Mouse (Mus musculus) left cerebral cortex, postnatal 36 days (tissue): ENCODE data around the gene Pigx. TPM values are rescaled to one million over a fixed set of nuclear protein-coding genes. Genes with fewer than 3 reads are reported as not detected.

ENCODE experiments used
- DNase-seq, 2 experiments: peaks; one replicate each; pipeline ENCODE4 v3.0.0; 2021 to 2022; ENCODE audit warnings: low spot score in 2 of 2, mixed read lengths in 1 of 2
- intact Hi-C: fragments of 180-260 bp; cut with DNase I; formaldehyde crosslinking; loops from one replicate; pipeline ENCODE4 v1.15.1; 2025
- total RNA-seq, 2 experiments: library from RNA; stranded (reverse); gene quantifications; 2 replicates each; pipeline ENCODE4 v1.2.3; 2021

Pigx gene
- total RNA-seq, 2 experiments from 2014 or later, result 25.8 to 27.8 TPM

DNA sequence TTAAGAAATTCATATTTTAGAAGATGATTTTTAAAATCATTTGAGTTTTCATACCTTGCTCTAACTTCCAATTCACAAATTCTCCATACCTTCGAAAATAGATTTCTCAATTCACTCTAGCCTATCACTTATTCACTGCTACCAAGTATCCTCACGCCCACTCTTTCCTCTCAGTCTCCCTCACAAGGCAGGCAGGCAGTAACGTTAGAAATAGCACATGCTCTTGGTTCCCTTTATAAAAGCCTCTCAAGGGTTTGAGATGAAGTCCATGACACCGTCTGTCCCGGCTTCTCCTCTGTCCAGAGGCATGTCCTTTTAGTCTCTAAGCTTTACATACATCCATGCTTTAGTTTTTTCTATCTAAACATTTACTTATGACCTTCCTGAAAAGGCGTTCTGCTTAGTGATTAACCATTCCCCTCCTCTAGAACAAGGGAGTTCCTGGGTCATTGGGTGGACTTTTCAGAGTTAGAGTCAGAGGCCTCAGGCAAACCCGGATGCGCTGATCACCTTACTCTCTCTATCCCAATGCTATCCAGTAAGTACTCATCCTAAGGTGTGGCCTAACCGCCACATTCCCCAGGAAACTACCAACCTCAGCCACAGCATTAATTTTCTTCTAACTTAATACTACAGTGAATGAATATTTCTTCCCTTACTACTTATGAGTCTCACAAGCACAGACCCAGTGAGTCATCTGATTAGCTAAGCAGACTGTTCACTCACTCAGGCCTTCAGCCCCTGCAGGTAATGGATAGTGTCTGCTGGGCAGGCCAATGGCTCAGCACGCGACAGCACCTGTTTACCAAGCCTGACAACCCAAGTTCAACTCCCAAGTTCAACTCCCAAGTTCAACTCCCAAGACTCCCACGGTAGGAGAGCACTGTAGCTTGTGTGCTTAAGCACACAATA is 30.9 kb downstream of the Pigx start:
- no peak for DNase-seq
- intact Hi-C loops, result no loop called here

GRCm38 (mm10) chr16:32066899-32067298 is 32.6 kb downstream of the Pigx start:
- intact Hi-C loops, result no loop called here
- no peak for DNase-seq

- intact Hi-C loops, result no loop called here
Measured at GRCm38 (mm10) chr16:32063900-32064299, 35.6 kb downstream of the Pigx start.

DNA sequence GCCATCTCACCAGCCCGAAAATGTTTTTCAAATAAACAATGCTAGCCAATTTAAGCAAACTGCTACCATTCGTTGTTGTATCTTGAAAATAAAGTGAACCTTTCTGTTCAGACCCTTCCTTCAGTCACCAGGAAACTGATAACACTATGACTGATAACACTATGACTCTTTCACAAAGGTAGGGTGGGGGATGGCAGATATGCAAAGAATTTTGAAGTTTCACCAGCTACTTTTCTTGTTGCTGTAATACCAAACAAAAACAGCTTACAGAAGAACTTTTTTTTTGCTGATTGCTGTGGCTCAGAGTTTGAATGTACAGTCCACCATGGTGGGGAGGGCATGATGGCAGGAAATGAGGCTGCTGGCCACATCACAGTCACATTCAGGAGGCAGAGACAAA is 37.3 kb downstream of the Pigx start:
- intact Hi-C loops, result no loop called here
- no peak for DNase-seq

More at GRCm38 (mm10) chr16:32063900-32064299, 35.6 kb downstream of the Pigx start:
- no peak for DNase-seq

- intact Hi-C loops, result no loop called here
- no peak for DNase-seq
Measured at GRCm38 (mm10) chr16:32059840-32060523, 39.6 kb downstream of the Pigx start.

DNA sequence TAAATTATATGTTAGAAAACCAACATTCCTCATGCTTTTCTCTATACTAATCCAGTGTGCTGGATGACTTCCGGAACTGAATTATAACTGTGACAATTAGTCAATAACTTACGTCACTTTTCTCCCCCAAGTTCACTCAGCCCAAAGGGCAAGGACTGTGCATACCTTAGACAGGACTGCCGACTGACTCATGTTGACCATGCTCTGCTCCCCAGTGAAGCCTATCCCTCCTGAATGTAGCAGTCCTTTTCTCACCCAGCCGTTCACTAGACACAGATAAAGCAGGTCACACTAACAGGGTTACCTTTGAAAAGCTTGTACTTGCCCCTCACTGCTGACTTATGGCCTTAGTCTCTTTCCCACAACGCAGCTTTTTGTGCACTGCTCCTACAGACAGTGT is 40.7 kb downstream of the Pigx start:
- intact Hi-C loops, result no loop called here
- no peak for DNase-seq

DNA sequence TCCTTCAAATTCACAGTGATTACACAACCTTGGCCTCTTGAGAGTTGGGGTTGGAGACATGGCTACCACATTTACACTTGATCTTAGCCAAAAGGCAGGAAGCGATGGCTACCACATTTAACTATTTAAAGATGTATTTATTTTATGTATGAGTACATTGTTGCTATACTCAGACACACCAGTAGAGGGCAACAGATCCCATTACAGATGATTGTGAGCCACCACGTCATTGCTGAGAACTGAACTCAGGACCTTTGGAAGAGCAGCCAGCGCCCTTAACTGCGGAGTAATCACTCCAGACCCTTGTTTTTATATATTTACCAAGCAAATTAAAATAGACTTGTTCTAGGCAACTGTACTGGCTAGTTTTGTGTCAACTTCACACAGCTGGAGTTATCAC is 57.2 kb downstream of the Pigx start:
- no peak for DNase-seq
- intact Hi-C loops, result no loop called here

Other genes with a start within 250 kb of the Pigx start
- gene Meltf, start 220.9 kb downstream of the Pigx start, total RNA-seq, result under 1 TPM; 0.54 to 0.81 TPM
- 10 to 100 TPM; 18.6 to 35.3 TPM for gene Pigz, start 165.9 kb downstream of the Pigx start, total RNA-seq
- 10 to 100 TPM; 39.7 to 51.9 TPM for gene 0610012G03Rik, start 151.2 kb downstream of the Pigx start, total RNA-seq
- gene Ncbp2, start 151.2 kb downstream of the Pigx start, total RNA-seq, result 10 to 100 TPM; 47.7 to 49.7 TPM
- gene Senp5, start 96.5 kb downstream of the Pigx start, total RNA-seq, result 10 to 100 TPM; 45.8 to 49.3 TPM
- gene Pak2, start 20.4 kb downstream of the Pigx start, total RNA-seq, result 10 to 100 TPM; 24.1 to 25.3 TPM
- gene Cep19, start 60 bp upstream of the Pigx start, total RNA-seq, result 10 to 100 TPM; 71.0 to 72.1 TPM
- gene Nrros, start 65.9 kb upstream of the Pigx start, total RNA-seq, result 1 to 10 TPM; 7.5 to 9.2 TPM
- gene Bex6, start 80.1 kb upstream of the Pigx start, total RNA-seq, result not detected
- gene Fbxo45, start 147.4 kb upstream of the Pigx start, total RNA-seq, result 10 to 100 TPM; 48.7 to 49.2 TPM
- 10 to 100 TPM; 12.2 to 14.4 TPM for gene Wdr53, start 147.5 kb upstream of the Pigx start, total RNA-seq
- gene Smco1, start 171.7 kb upstream of the Pigx start, total RNA-seq, result not detected
- 10 to 100 TPM; 24.8 to 29.8 TPM for gene Rnf168, start 177.7 kb upstream of the Pigx start, total RNA-seq
- gene Ubxn7, start 232.5 kb upstream of the Pigx start, total RNA-seq, result 10 to 100 TPM; 47.4 to 57.4 TPM